Mouse (Mus musculus) neural tube, embryonic 13.5 days (tissue): ENCODE measurements around the gene Pde2a. TPM values are rescaled to one million over a fixed set of nuclear protein-coding genes. Genes with fewer than 3 reads are reported as not detected.

Experiments used
- ATAC-seq: fragments of 200-750 bp; cut with Nextera tagmentation; 2 replicates; pipeline ENCODE4 v1.8.0; 2017; ENCODE audit warnings: low read depth, mild to moderate bottlenecking, moderate TSS enrichment, moderate library complexity
- H3K27ac ChIP-seq: fragments of 300-500 bp; sonication (generic); replicated peaks from 2 replicates; pipeline ENCODE4 v1.5.1; 2015; ENCODE audit warnings: moderate library complexity, mild to moderate bottlenecking, inconsistent platforms
- H3K27me3 ChIP-seq: fragments of 300-500 bp; sonication (generic); 2 replicates; pipeline ENCODE4 v1.6.1; 2015; ENCODE audit warnings: mild to moderate bottlenecking, inconsistent platforms
- H3K36me3 ChIP-seq: fragments of 300-500 bp; sonication (generic); 2 replicates; pipeline ENCODE4 v1.6.1; 2015; ENCODE audit warnings: mild to moderate bottlenecking, inconsistent platforms
- H3K4me1 ChIP-seq: fragments of 300-500 bp; sonication (generic); replicated peaks from 2 replicates; pipeline ENCODE4 v1.6.1; 2015; ENCODE audit warnings: inconsistent platforms
- H3K4me2 ChIP-seq: fragments of 300-500 bp; sonication (generic); 2 replicates; pipeline ENCODE4 v1.6.1; 2015; ENCODE audit warnings: inconsistent platforms, mild to moderate bottlenecking, moderate library complexity
- H3K4me3 ChIP-seq: fragments of 300-500 bp; sonication (generic); 2 replicates; pipeline ENCODE4 v1.5.1; 2015; ENCODE audit warnings: mild to moderate bottlenecking, inconsistent platforms
- H3K9ac ChIP-seq: fragments of 300-500 bp; sonication (generic); 2 replicates; pipeline ENCODE4 v1.6.1; 2015; ENCODE audit warnings: moderate library complexity, mild to moderate bottlenecking, inconsistent platforms
- H3K9me3 ChIP-seq: fragments of 300-500 bp; sonication (generic); 2 replicates; pipeline ENCODE4 v1.6.1; 2016; ENCODE audit warnings: inconsistent platforms
- WGBS: fragments of 180-500 bp; shearing (Covaris S2); methylation state at CpG from one replicate; pipeline ENCODE4 v1.1.7; 2015; 5-methylcytosine and 5-hydroxymethylcytosine counted together
- polyA plus RNA-seq: library from polyadenylated mRNA; unstranded; fragments of >200 nt; fragmentation: Nextera tagmentation; extraction: Ambion mirVana; gene quantifications from 2 replicates; pipeline ENCODE4 v1.2.1, GENCODE M21; 2015

Gene Pde2a
- polyA plus RNA-seq, 1 experiment from 2014 or later: 43.6 TPM

- Histone ChIP-seq H3K9me3 (no peaks in the 10 kb centered on the region), H3K4me1 (peaks cover 11% of the 10 kb centered on the region), H3K4me2 (peak overlapping the region; percentile 51), H3K4me3 (peak overlapping the region; percentile 21), H3K27ac (no peak overlapping the region), H3K36me3 (no peaks in the 10 kb centered on the region), H3K9ac (0 out of 2 replicates have a peak overlapping the region, but pooled peaks have one; percentile 31), H3K27me3 (peaks cover 36% of the 10 kb centered on the region)
- ATAC-seq: 0 out of 2 replicates have a peak, but pooled peaks have one; percentile 19
- WGBS: 9% methylated on average over 24 of the region's 24 CpGs
Observed at GRCm38 (mm10) chr7:101504507-101504906, 83.0 kb downstream of the Pde2a start.

- H3K9ac ChIP-seq: no peak overlapping the region
- H3K9me3 ChIP-seq: no peaks in the 10 kb centered on the region
- ATAC-seq: no peak
- H3K4me3 ChIP-seq: no peak overlapping the region
- no peak overlapping the region for H3K4me2 ChIP-seq
- no peak overlapping the region for H3K27ac ChIP-seq
- peaks cover 17% of the 10 kb centered on the region for H3K4me1 ChIP-seq
- WGBS: 52% methylated on average over 2 of the region's 2 CpGs
- peaks cover 21% of the 10 kb centered on the region for H3K27me3 ChIP-seq
- H3K36me3 ChIP-seq: no peaks in the 10 kb centered on the region
Observed at GRCm38 (mm10) chr7:101509212-101509611, 87.7 kb downstream of the Pde2a start.

GRCm38 (mm10) chr7:101513655-101514054 lies 92.2 kb downstream of the Pde2a start:
- no peak overlapping the region for H3K4me3 ChIP-seq
- peaks cover 8% of the 10 kb centered on the region; the same call in 1 of the 2 replicates for H3K4me1 ChIP-seq
- no peak overlapping the region for H3K9ac ChIP-seq
- H3K4me2 ChIP-seq: no peak overlapping the region
- H3K27me3 ChIP-seq: no peaks in the 10 kb centered on the region
- H3K9me3 ChIP-seq: no peaks in the 10 kb centered on the region
- 49% methylated on average over 7 of the region's 7 CpGs for WGBS
- H3K27ac ChIP-seq: no peak overlapping the region
- H3K36me3 ChIP-seq: no peaks in the 10 kb centered on the region
- ATAC-seq: no peak

GRCm38 (mm10) chr7:101514768-101515167 lies 93.3 kb downstream of the Pde2a start:
- Histone ChIP-seq H3K4me3 (no peak overlapping the region), H3K9ac (no peak overlapping the region), H3K4me1 (peaks cover 8% of the 10 kb centered on the region; the same call in 1 of the 2 replicates), H3K27ac (no peak overlapping the region), H3K27me3 (no peaks in the 10 kb centered on the region), H3K36me3 (no peaks in the 10 kb centered on the region), H3K9me3 (no peaks in the 10 kb centered on the region), H3K4me2 (no peak overlapping the region)
- 70% methylated on average over 6 of the region's 6 CpGs for WGBS
- ATAC-seq: no peak

- H3K36me3 ChIP-seq: no peaks in the 10 kb centered on the region
- H3K9ac ChIP-seq: no peak overlapping the region
- H3K27ac ChIP-seq: no peak overlapping the region
- H3K9me3 ChIP-seq: no peaks in the 10 kb centered on the region
- H3K27me3 ChIP-seq: no peaks in the 10 kb centered on the region
- H3K4me1 ChIP-seq: peaks cover 8% of the 10 kb centered on the region; the same call in 1 of the 2 replicates
- no peak overlapping the region for H3K4me2 ChIP-seq
- ATAC-seq: no peak
- WGBS: 54% methylated on average over 6 of the region's 6 CpGs
- no peak overlapping the region for H3K4me3 ChIP-seq
Observed at GRCm38 (mm10) chr7:101515295-101515694, 93.8 kb downstream of the Pde2a start.

- Histone ChIP-seq H3K27ac (no peak overlapping the region), H3K9ac (no peak overlapping the region), H3K4me2 (no peak overlapping the region), H3K27me3 (no peaks in the 10 kb centered on the region), H3K9me3 (no peaks in the 10 kb centered on the region), H3K4me1 (peaks cover 8% of the 10 kb centered on the region; the same call in 1 of the 2 replicates), H3K36me3 (no peaks in the 10 kb centered on the region), H3K4me3 (no peak overlapping the region)
- ATAC-seq: no peak
- WGBS: 67% methylated on average over 6 of the region's 6 CpGs
Observed at GRCm38 (mm10) chr7:101516460-101516859, 95.0 kb downstream of the Pde2a start.

GRCm38 (mm10) chr7:101521696-101522095 lies 100.2 kb downstream of the Pde2a start:
- Histone ChIP-seq H3K4me1 (no peaks in the 10 kb centered on the region; the same call in 1 of the 2 replicates), H3K9ac (no peak overlapping the region), H3K36me3 (no peaks in the 10 kb centered on the region), H3K4me3 (no peak overlapping the region), H3K4me2 (no peak overlapping the region), H3K27ac (no peak overlapping the region), H3K27me3 (no peaks in the 10 kb centered on the region), H3K9me3 (no peaks in the 10 kb centered on the region)
- ATAC-seq: no peak
- 87% methylated on average over 1 of the region's 1 CpGs for WGBS

GRCm38 (mm10) chr7:101523205-101523604 lies 101.7 kb downstream of the Pde2a start:
- Histone ChIP-seq H3K36me3 (no peaks in the 10 kb centered on the region), H3K9me3 (no peaks in the 10 kb centered on the region), H3K9ac (no peak overlapping the region), H3K4me3 (no peak overlapping the region), H3K27ac (no peak overlapping the region), H3K27me3 (no peaks in the 10 kb centered on the region), H3K4me1 (no peaks in the 10 kb centered on the region; the same call in 1 of the 2 replicates), H3K4me2 (no peak overlapping the region)
- 29% methylated on average over 2 of the region's 2 CpGs for WGBS
- no peak for ATAC-seq

GRCm38 (mm10) chr7:101526484-101526883 lies 105.0 kb downstream of the Pde2a start:
- Histone ChIP-seq H3K36me3 (no peaks in the 10 kb centered on the region), H3K9ac (no peak overlapping the region), H3K4me1 (no peaks in the 10 kb centered on the region; the same call in 1 of the 2 replicates), H3K4me2 (no peak overlapping the region), H3K27ac (no peak overlapping the region), H3K9me3 (no peaks in the 10 kb centered on the region), H3K4me3 (no peak overlapping the region), H3K27me3 (no peaks in the 10 kb centered on the region)
- 79% methylated on average over 7 of the region's 7 CpGs for WGBS
- no peak for ATAC-seq

GRCm38 (mm10) chr7:101534428-101534827 lies 112.9 kb downstream of the Pde2a start:
- H3K9me3 ChIP-seq: no peaks in the 10 kb centered on the region
- H3K9ac ChIP-seq: no peak overlapping the region
- peaks cover 30% of the 10 kb centered on the region for H3K4me1 ChIP-seq
- no peak overlapping the region for H3K4me2 ChIP-seq
- ATAC-seq: no peak
- H3K36me3 ChIP-seq: no peaks in the 10 kb centered on the region
- no peak overlapping the region for H3K4me3 ChIP-seq
- H3K27me3 ChIP-seq: no peaks in the 10 kb centered on the region
- H3K27ac ChIP-seq: no peak overlapping the region
- WGBS: 32% methylated on average over 5 of the region's 5 CpGs

- no peak overlapping the region for H3K4me3 ChIP-seq
- 0 out of 2 replicates have a peak overlapping the region, but pooled peaks have one; percentile 6 for H3K4me2 ChIP-seq
- 37% methylated on average over 10 of the region's 10 CpGs for WGBS
- no peaks in the 10 kb centered on the region for H3K27me3 ChIP-seq
- peak; percentile 55; the same call in 1 of the 2 replicates for ATAC-seq
- H3K4me1 ChIP-seq: peaks cover 30% of the 10 kb centered on the region
- no peaks in the 10 kb centered on the region for H3K9me3 ChIP-seq
- H3K9ac ChIP-seq: no peak overlapping the region
- no peaks in the 10 kb centered on the region for H3K36me3 ChIP-seq
- no peak overlapping the region; the same call in 1 of the 2 replicates for H3K27ac ChIP-seq
Observed at GRCm38 (mm10) chr7:101535102-101535501, 113.6 kb downstream of the Pde2a start.

GRCm38 (mm10) chr7:101535517-101535916 lies 114.0 kb downstream of the Pde2a start:
- Histone ChIP-seq H3K27me3 (no peaks in the 10 kb centered on the region), H3K27ac (no peak overlapping the region), H3K4me1 (peaks cover 30% of the 10 kb centered on the region), H3K9ac (no peak overlapping the region), H3K4me3 (no peak overlapping the region), H3K9me3 (no peaks in the 10 kb centered on the region), H3K36me3 (no peaks in the 10 kb centered on the region), H3K4me2 (no peak overlapping the region)
- no peak for ATAC-seq
- 57% methylated on average over 5 of the region's 5 CpGs for WGBS

GRCm38 (mm10) chr7:101537541-101537940 lies 116.0 kb downstream of the Pde2a start:
- Histone ChIP-seq H3K36me3 (no peaks in the 10 kb centered on the region), H3K9me3 (no peaks in the 10 kb centered on the region), H3K27me3 (no peaks in the 10 kb centered on the region), H3K4me3 (no peak overlapping the region), H3K9ac (no peak overlapping the region), H3K4me2 (no peak overlapping the region), H3K4me1 (peaks cover 30% of the 10 kb centered on the region), H3K27ac (no peak overlapping the region)
- ATAC-seq: no peak
- WGBS: 56% methylated on average over 8 of the region's 8 CpGs
